Mouse (Mus musculus) liver, embryonic 12.5 days (tissue): ENCODE results near the gene Zkscan16. TPM values are rescaled to one million over a fixed set of nuclear protein-coding genes. Genes with fewer than 3 reads are reported as not detected.

Source experiments
- ATAC-seq: fragments of 200-750 bp; cut with Nextera tagmentation; 2 replicates; pipeline ENCODE4 v1.8.0; 2017; ENCODE audit warnings: moderate number of reproducible peaks, mild to moderate bottlenecking, moderate library complexity
- H3K27ac ChIP-seq: fragments of 300-500 bp; sonication (generic); 2 replicates; pipeline ENCODE4 v1.5.1; 2016; ENCODE audit warnings: mild to moderate bottlenecking
- H3K27me3 ChIP-seq: fragments of 300-500 bp; sonication (generic); replicated peaks from 2 replicates; pipeline ENCODE4 v1.6.1; 2016; ENCODE audit warnings: mild to moderate bottlenecking, moderate library complexity
- H3K36me3 ChIP-seq: fragments of 300-500 bp; sonication (generic); 2 replicates; pipeline ENCODE4 v1.6.1; 2016; ENCODE audit warnings: mild to moderate bottlenecking, moderate library complexity
- H3K4me1 ChIP-seq: fragments of 300-500 bp; sonication (generic); 2 replicates; pipeline ENCODE4 v1.6.1; 2016
- H3K4me2 ChIP-seq: fragments of 300-500 bp; sonication (generic); 2 replicates; pipeline ENCODE4 v1.6.1; 2016; ENCODE audit warnings: mild to moderate bottlenecking, moderate library complexity
- H3K4me3 ChIP-seq: fragments of 300-500 bp; sonication (generic); 2 replicates; pipeline ENCODE4 v1.5.1; 2016; ENCODE audit warnings: mild to moderate bottlenecking, moderate library complexity
- H3K9ac ChIP-seq: fragments of 300-500 bp; sonication (generic); 2 replicates; pipeline ENCODE4 v1.6.1; 2016; ENCODE audit warnings: mild to moderate bottlenecking, moderate library complexity
- H3K9me3 ChIP-seq: fragments of 300-500 bp; sonication (generic); replicated peaks from 2 replicates; pipeline ENCODE4 v1.6.1; 2016; ENCODE audit warnings: mild to moderate bottlenecking, moderate library complexity
- WGBS: fragments of 180-500 bp; shearing (Covaris S2); methylation state at CpG from one replicate; pipeline ENCODE4 v1.1.7; 2016; ENCODE audit not compliant: insufficient replicate concordance; 5-methylcytosine and 5-hydroxymethylcytosine counted together
- polyA plus RNA-seq: library from polyadenylated mRNA; unstranded; fragments of >200 nt; fragmentation: Nextera tagmentation; extraction: Ambion mirVana; gene quantifications from 2 replicates; pipeline ENCODE4 v1.2.1, GENCODE M21; 2016

The Zkscan16 gene
- polyA plus RNA-seq, 1 experiment from 2014 or later = 0.14 TPM

GRCm38 (mm10) chr4:58944695-58945094 is 1.3 kb downstream of the Zkscan16 start:
- Histone ChIP-seq H3K27ac (no peak overlapping the region), H3K9ac (no peak overlapping the region), H3K27me3 (peaks cover 43% of the 10 kb centered on the region), H3K4me1 (peaks cover 9% of the 10 kb centered on the region), H3K36me3 (no peaks in the 10 kb centered on the region), H3K4me2 (no peak overlapping the region; the same call in 1 of the 2 replicates), H3K4me3 (no peak overlapping the region), H3K9me3 (no peaks in the 10 kb centered on the region)
- ATAC-seq = no peak
- WGBS = 39% methylated on average over 5 of the region's 5 CpGs

- no peak for ATAC-seq
- H3K9ac ChIP-seq = no peak overlapping the region
- no peak overlapping the region for H3K4me3 ChIP-seq
- no peaks in the 10 kb centered on the region for H3K9me3 ChIP-seq
- H3K4me1 ChIP-seq = peaks cover 6% of the 10 kb centered on the region
- H3K4me2 ChIP-seq = no peak overlapping the region
- no peak overlapping the region for H3K27ac ChIP-seq
- H3K36me3 ChIP-seq = no peaks in the 10 kb centered on the region
- H3K27me3 ChIP-seq = peaks cover 31% of the 10 kb centered on the region
- WGBS = 67% methylated on average over 4 of the region's 4 CpGs
Observed at GRCm38 (mm10) chr4:58948391-58948790, 5.0 kb downstream of the Zkscan16 start.

GRCm38 (mm10) chr4:58952630-58953029 is 9.2 kb downstream of the Zkscan16 start:
- Histone ChIP-seq H3K9me3 (no peaks in the 10 kb centered on the region), H3K4me3 (no peak overlapping the region), H3K36me3 (no peaks in the 10 kb centered on the region), H3K27me3 (0 out of 2 replicates have a peak, but pooled peaks cover 1% of the 10 kb centered on the region), H3K27ac (no peak overlapping the region), H3K9ac (no peak overlapping the region), H3K4me2 (no peak overlapping the region), H3K4me1 (no peaks in the 10 kb centered on the region)
- ATAC-seq = no peak
- WGBS = 81% methylated on average over 11 of the region's 11 CpGs

- Histone ChIP-seq H3K4me3 (no peak overlapping the region), H3K4me1 (no peaks in the 10 kb centered on the region), H3K36me3 (no peaks in the 10 kb centered on the region), H3K4me2 (no peak overlapping the region), H3K9ac (no peak overlapping the region), H3K27me3 (0 out of 2 replicates have a peak, but pooled peaks cover 3% of the 10 kb centered on the region), H3K9me3 (no peaks in the 10 kb centered on the region), H3K27ac (no peak overlapping the region)
- no peak for ATAC-seq
- WGBS = 80% methylated on average over 15 of the region's 15 CpGs
Observed at GRCm38 (mm10) chr4:58961719-58962118, 18.3 kb downstream of the Zkscan16 start.

- H3K9ac ChIP-seq = no peak overlapping the region
- no peaks in the 10 kb centered on the region for H3K9me3 ChIP-seq
- no peak overlapping the region for H3K4me2 ChIP-seq
- ATAC-seq = no peak
- H3K36me3 ChIP-seq = no peaks in the 10 kb centered on the region
- H3K4me3 ChIP-seq = no peak overlapping the region
- H3K27me3 ChIP-seq = no peaks in the 10 kb centered on the region
- H3K4me1 ChIP-seq = no peaks in the 10 kb centered on the region
- no peak overlapping the region for H3K27ac ChIP-seq
- 71% methylated on average over 4 of the region's 4 CpGs for WGBS
Observed at GRCm38 (mm10) chr4:58963271-58963670, 19.8 kb downstream of the Zkscan16 start.

GRCm38 (mm10) chr4:58965136-58965535 is 21.7 kb downstream of the Zkscan16 start:
- Histone ChIP-seq H3K9ac (no peak overlapping the region), H3K9me3 (no peaks in the 10 kb centered on the region), H3K4me2 (no peak overlapping the region), H3K27ac (no peak overlapping the region), H3K4me1 (peaks cover 3% of the 10 kb centered on the region), H3K36me3 (no peaks in the 10 kb centered on the region), H3K4me3 (no peak overlapping the region), H3K27me3 (no peaks in the 10 kb centered on the region)
- no peak for ATAC-seq
- WGBS = 56% methylated on average over 1 of the region's 1 CpGs

- H3K9me3 ChIP-seq = no peaks in the 10 kb centered on the region
- peak; percentile 97 for ATAC-seq
- H3K36me3 ChIP-seq = peaks cover 14% of the 10 kb centered on the region
- H3K4me1 ChIP-seq = peaks cover 21% of the 10 kb centered on the region
- 0 out of 2 replicates have a peak overlapping the region, but pooled peaks have one; percentile 9 for H3K4me3 ChIP-seq
- peak overlapping the region; percentile 48 for H3K4me2 ChIP-seq
- 52% methylated on average over 4 of the region's 4 CpGs for WGBS
- no peaks in the 10 kb centered on the region for H3K27me3 ChIP-seq
- H3K9ac ChIP-seq = no peak overlapping the region; the same call in 1 of the 2 replicates
- peak overlapping the region; percentile 45; the same call in 1 of the 2 replicates for H3K27ac ChIP-seq
Observed at GRCm38 (mm10) chr4:58970678-58971077, 27.2 kb downstream of the Zkscan16 start.

GRCm38 (mm10) chr4:58975711-58976110 is 32.3 kb downstream of the Zkscan16 start:
- Histone ChIP-seq H3K27me3 (no peaks in the 10 kb centered on the region), H3K9me3 (no peaks in the 10 kb centered on the region), H3K4me1 (peaks cover 13% of the 10 kb centered on the region), H3K36me3 (peaks cover 15% of the 10 kb centered on the region), H3K27ac (no peak overlapping the region), H3K9ac (no peak overlapping the region), H3K4me2 (no peak overlapping the region), H3K4me3 (no peak overlapping the region)
- WGBS = 78% methylated on average over 5 of the region's 5 CpGs
- ATAC-seq = no peak

GRCm38 (mm10) chr4:58981421-58981820 is 38.0 kb downstream of the Zkscan16 start:
- H3K4me1 ChIP-seq = peaks cover 17% of the 10 kb centered on the region
- H3K27ac ChIP-seq = no peak overlapping the region
- ATAC-seq = no peak
- H3K4me3 ChIP-seq = no peak overlapping the region
- H3K36me3 ChIP-seq = no peaks in the 10 kb centered on the region
- H3K9ac ChIP-seq = no peak overlapping the region
- no peak overlapping the region for H3K4me2 ChIP-seq
- 80% methylated on average over 6 of the region's 6 CpGs for WGBS
- no peaks in the 10 kb centered on the region for H3K9me3 ChIP-seq
- H3K27me3 ChIP-seq = no peaks in the 10 kb centered on the region

- no peak overlapping the region for H3K4me3 ChIP-seq
- H3K9me3 ChIP-seq = no peaks in the 10 kb centered on the region
- H3K36me3 ChIP-seq = no peaks in the 10 kb centered on the region
- H3K27ac ChIP-seq = no peak overlapping the region
- H3K4me2 ChIP-seq = no peak overlapping the region
- H3K4me1 ChIP-seq = peaks cover 31% of the 10 kb centered on the region
- no peak for ATAC-seq
- WGBS = 77% methylated on average over 8 of the region's 8 CpGs
- no peaks in the 10 kb centered on the region for H3K27me3 ChIP-seq
- H3K9ac ChIP-seq = no peak overlapping the region
Observed at GRCm38 (mm10) chr4:58982806-58983205, 39.4 kb downstream of the Zkscan16 start.

GRCm38 (mm10) chr4:58985157-58985648 is 41.8 kb downstream of the Zkscan16 start:
- Histone ChIP-seq H3K4me3 (no peak overlapping the region), H3K4me1 (peaks cover 46% of the 10 kb centered on the region), H3K36me3 (no peaks in the 10 kb centered on the region), H3K27me3 (no peaks in the 10 kb centered on the region), H3K9ac (no peak overlapping the region; the same call in 1 of the 2 replicates), H3K27ac (no peak overlapping the region), H3K9me3 (no peaks in the 10 kb centered on the region), H3K4me2 (peak overlapping the region; percentile 45)
- peak; percentile 65 for ATAC-seq
- 10% methylated on average over 7 of the region's 7 CpGs for WGBS

GRCm38 (mm10) chr4:58986540-58987190 is 43.2 kb downstream of the Zkscan16 start, which contains the start of gene Ptgr1:
Ptgr1 (minus strand) TSS chr4:58987119.
- peaks cover 61% of the 10 kb centered on the region for H3K4me1 ChIP-seq
- peak within 1 kb of the TSS; percentile 62 for H3K9ac ChIP-seq

More at GRCm38 (mm10) chr4:58986540-58987190, 43.2 kb downstream of the Zkscan16 start, which contains the start of gene Ptgr1:
- no peaks in the 10 kb centered on the region for H3K36me3 ChIP-seq
- H3K27me3 ChIP-seq = no peaks in the 10 kb centered on the region
- no peaks in the 10 kb centered on the region for H3K9me3 ChIP-seq
- peak; percentile 73 for ATAC-seq
- WGBS = 2% methylated on average over 28 of the region's 28 CpGs
- peak within 1 kb of the TSS; percentile 70 for H3K4me3 ChIP-seq
- peak within 1 kb of the TSS; percentile 94 for H3K4me2 ChIP-seq
- peak within 1 kb of the TSS; percentile 59 for H3K27ac ChIP-seq
